Mouse (Mus musculus): ENCODE measurements around the gene Mpi. TPM values are rescaled to one million over a fixed set of nuclear protein-coding genes. Genes with fewer than 3 reads are reported as not detected.

Gene Mpi
- polyA plus RNA-seq (2012; rRNA removed) = 160 and 177 TPM in 2 replicates

GRCm38 (mm10) chr9:57552139-57552887 lies at the start of gene Mpi:
Gene Mpi, minus strand, starts transcription at chr9:57552763.
- WGBS = under 1% methylated on average over 28 of the region's 28 CpGs
- no peak for DNase-seq (ENCODE audit: low read depth, low spot score)

GRCm38 (mm10) chr9:57602098-57602497 lies 49.5 kb upstream of the Mpi start:
- 65% methylated on average over 8 of the region's 8 CpGs for WGBS
- DNase-seq (ENCODE audit: low read depth, low spot score) = no peak

GRCm38 (mm10) chr9:57601353-57601706 lies 48.8 kb upstream of the Mpi start:
- 9% methylated on average over 2 of the region's 2 CpGs for WGBS
- no peak for DNase-seq (ENCODE audit: low read depth, low spot score)

- WGBS = 12% methylated on average over 3 of the region's 3 CpGs
- no peak for DNase-seq (ENCODE audit: low read depth, low spot score)
Observed at GRCm38 (mm10) chr9:57600620-57601352, 48.2 kb upstream of the Mpi start.

- WGBS = 72% methylated on average over 8 of the region's 8 CpGs
- no peak for DNase-seq (ENCODE audit: low read depth, low spot score)
Observed at GRCm38 (mm10) chr9:57598851-57599563, 46.4 kb upstream of the Mpi start.

- DNase-seq (ENCODE audit: low read depth, low spot score) = no peak
- WGBS = 46% methylated on average over 4 of the region's 4 CpGs
Observed at GRCm38 (mm10) chr9:57597929-57598382, 45.4 kb upstream of the Mpi start.

- 86% methylated on average over 8 of the region's 8 CpGs for WGBS
- no peak for DNase-seq (ENCODE audit: low read depth, low spot score)
Observed at GRCm38 (mm10) chr9:57597265-57597664, 44.7 kb upstream of the Mpi start.

- WGBS = 80% methylated on average over 9 of the region's 9 CpGs
- no peak for DNase-seq (ENCODE audit: low read depth, low spot score)
Observed at GRCm38 (mm10) chr9:57594174-57594509, 41.6 kb upstream of the Mpi start.

- 60% methylated on average over 12 of the region's 12 CpGs for WGBS
- no peak for DNase-seq (ENCODE audit: low read depth, low spot score)
Observed at GRCm38 (mm10) chr9:57593454-57594173, 41.1 kb upstream of the Mpi start.

- WGBS = 64% methylated on average over 5 of the region's 5 CpGs
- DNase-seq (ENCODE audit: low read depth, low spot score) = no peak
Observed at GRCm38 (mm10) chr9:57590726-57591125, 38.2 kb upstream of the Mpi start.

GRCm38 (mm10) chr9:57589224-57590126 lies 36.9 kb upstream of the Mpi start, which contains the start of gene Ulk3:
Gene Ulk3, plus strand, starts transcription at chr9:57589452.
- under 1% methylated on average over 58 of the region's 58 CpGs for WGBS
- DNase-seq (ENCODE audit: low read depth, low spot score) = peak; percentile 46

GRCm38 (mm10) chr9:57584991-57585390 lies 32.4 kb upstream of the Mpi start:
- DNase-seq (ENCODE audit: low read depth, low spot score) = no peak
- WGBS = 82% methylated on average over 3 of the region's 3 CpGs

GRCm38 (mm10) chr9:57577144-57577849 lies 24.7 kb upstream of the Mpi start:
- no peak for DNase-seq (ENCODE audit: low read depth, low spot score)
- 81% methylated on average over 6 of the region's 6 CpGs for WGBS

GRCm38 (mm10) chr9:57575577-57575976 lies 23.0 kb upstream of the Mpi start:
- WGBS = 68% methylated on average over 3 of the region's 3 CpGs
- DNase-seq (ENCODE audit: low read depth, low spot score) = no peak

- DNase-seq (ENCODE audit: low read depth, low spot score) = no peak
Observed at GRCm38 (mm10) chr9:57574397-57574796, 21.8 kb upstream of the Mpi start.

GRCm38 (mm10) chr9:57568500-57568899 lies 15.9 kb upstream of the Mpi start:
- no peak for DNase-seq (ENCODE audit: low read depth, low spot score)
- WGBS = 92% methylated on average over 6 of the region's 6 CpGs

GRCm38 (mm10) chr9:57566846-57567245 lies 14.3 kb upstream of the Mpi start:
- 32% methylated on average over 8 of the region's 8 CpGs for WGBS
- DNase-seq (ENCODE audit: low read depth, low spot score) = no peak

GRCm38 (mm10) chr9:57565741-57566221 lies 13.2 kb upstream of the Mpi start:
- WGBS = 9% methylated on average over 10 of the region's 10 CpGs
- no peak for DNase-seq (ENCODE audit: low read depth, low spot score)
